Mouse (Mus musculus) forebrain, embryonic 14.5 days (tissue): Measurements from ENCODE around the gene Mogat1. TPM values are rescaled to one million over a fixed set of nuclear protein-coding genes. Genes with fewer than 3 reads are reported as not detected.
"Not testable (repeated sequence)": the region's sequence is repeated elsewhere in the genome, so short reads cannot be mapped to it uniquely, and the experiment has no call there.

Experiments used
- ATAC-seq: fragments of 200-750 bp; cut with Nextera tagmentation; 2 replicates; pipeline ENCODE4 v1.8.0; 2017; ENCODE audit warnings: mild to moderate bottlenecking, moderate library complexity
- DNase-seq: peaks from one replicate; pipeline ENCODE4 v3.0.0-alpha.2; 2015; ENCODE audit warnings: low spot score
- H3K27ac ChIP-seq: fragments of 300-500 bp; sonication (generic); 2 replicates; pipeline ENCODE4 v1.5.1; 2014; ENCODE audit warnings: low read depth, mild to moderate bottlenecking, control low read depth, low read length, moderate library complexity
- H3K27me3 ChIP-seq: fragments of 300-500 bp; sonication (generic); replicated peaks from 2 replicates; pipeline ENCODE4 v1.6.1; 2014; ENCODE audit warnings: low read length, control low read depth, mixed read lengths; ENCODE audit not compliant: control insufficient read depth, insufficient read depth
- H3K36me3 ChIP-seq: fragments of 300-500 bp; sonication (generic); 2 replicates; pipeline ENCODE4 v1.6.1; 2014; ENCODE audit warnings: low read length, control low read depth; ENCODE audit not compliant: control insufficient read depth, insufficient read depth
- H3K4me1 ChIP-seq: fragments of 300-500 bp; sonication (generic); 2 replicates; pipeline ENCODE4 v1.6.1; 2014; ENCODE audit warnings: antibody characterized with exemption, low read length, control low read depth; ENCODE audit not compliant: control insufficient read depth, insufficient read depth
- H3K4me2 ChIP-seq: fragments of 300-500 bp; sonication (generic); 2 replicates; pipeline ENCODE4 v1.6.1; 2014; ENCODE audit warnings: mild to moderate bottlenecking, control low read depth, low read length
- H3K4me3 ChIP-seq: fragments of 300-500 bp; sonication (generic); 2 replicates; pipeline ENCODE4 v1.5.1; 2014; ENCODE audit warnings: low read depth, low read length, control low read depth
- H3K9ac ChIP-seq: fragments of 300-500 bp; sonication (generic); 2 replicates; pipeline ENCODE4 v1.6.1; 2014; ENCODE audit warnings: mild to moderate bottlenecking, low read length, control low read depth, moderate library complexity
- H3K9me3 ChIP-seq: fragments of 300-500 bp; sonication (generic); replicated peaks from 2 replicates; pipeline ENCODE4 v1.6.1; 2016; ENCODE audit warnings: low read length, control low read depth, mixed read lengths; ENCODE audit not compliant: control insufficient read depth
- WGBS: fragments of 180-500 bp; shearing (Covaris S2); extraction: QIAGEN DNeasy Blood & Tissue Kit; methylation state at CpG from one replicate; pipeline ENCODE4 v1.1.7; 2014; 5-methylcytosine and 5-hydroxymethylcytosine counted together
- polyA plus RNA-seq: library from polyadenylated mRNA; unstranded; fragments of >200 nt; fragmentation: Nextera tagmentation; extraction: Ambion mirVana; gene quantifications from 2 replicates; pipeline ENCODE4 v1.2.1, GENCODE M21; 2014

Mogat1 gene
- polyA plus RNA-seq = not detected in 2 replicates

DNA sequence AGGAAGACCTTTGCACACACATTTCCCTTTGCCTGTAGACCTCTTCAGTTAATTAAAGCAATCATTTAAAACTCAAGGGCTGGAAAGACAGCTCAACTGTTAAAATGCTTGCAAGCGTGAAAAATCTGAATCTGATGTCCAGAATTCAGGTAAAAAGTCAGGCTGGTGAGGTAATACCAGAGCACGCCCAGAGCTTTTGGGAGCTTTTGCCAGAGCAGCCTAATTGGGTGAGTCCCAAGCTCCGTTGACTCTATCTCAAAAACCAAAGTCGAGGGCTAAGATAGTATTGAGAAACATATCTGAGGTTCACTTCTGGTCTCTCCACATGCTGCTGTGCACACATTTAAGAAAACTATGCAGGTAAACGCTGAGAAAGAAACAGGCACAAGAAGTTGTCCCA, at the start of gene Mogat1:
TSS of gene Mogat1 (plus strand) at position 130 of the 400 bp plus-strand sequence.
- H3K9me3 ChIP-seq = no peaks in the 10 kb centered on the region
- no peak for DNase-seq
- peak within 1 kb of the TSS; percentile 54 for H3K4me2 ChIP-seq
- H3K36me3 ChIP-seq = no peaks in the 10 kb centered on the region
- H3K27ac ChIP-seq = no peak within 1 kb of the TSS
- peak within 1 kb of the TSS; percentile 22 for H3K4me3 ChIP-seq
- ATAC-seq = no peak
- peak within 1 kb of the TSS; percentile 54 for H3K9ac ChIP-seq
- WGBS = 50% methylated on average over 5 of the region's 5 CpGs
- H3K4me1 ChIP-seq = no peaks in the 10 kb centered on the region
- no peaks in the 10 kb centered on the region for H3K27me3 ChIP-seq

DNA sequence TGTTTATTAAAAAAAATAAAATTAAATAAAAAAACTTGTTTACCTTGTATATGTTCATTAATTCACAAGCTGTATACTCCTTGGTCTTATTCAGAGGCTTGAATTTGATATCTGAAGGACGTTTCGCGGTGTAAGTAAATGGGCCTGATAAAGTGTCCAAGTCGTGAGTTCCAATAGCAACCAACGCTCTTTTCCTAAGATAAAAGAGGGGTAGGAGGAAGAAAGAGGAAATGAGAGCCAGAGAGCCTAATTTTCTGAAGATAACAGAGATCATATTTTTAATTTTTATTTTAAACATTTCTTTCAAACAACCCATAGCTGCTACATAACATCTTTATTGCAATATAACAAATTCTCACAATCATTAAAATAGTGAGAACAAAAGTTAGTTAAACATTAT, 38.4 kb upstream of the Mogat1 start:
- Histone ChIP-seq H3K4me3 (no peak overlapping the region), H3K27ac (no peak overlapping the region), H3K4me2 (no peak overlapping the region), H3K9ac (no peak overlapping the region), H3K9me3 (no peaks in the 10 kb centered on the region), H3K4me1 (no peaks in the 10 kb centered on the region), H3K27me3 (no peaks in the 10 kb centered on the region), H3K36me3 (peaks cover 68% of the 10 kb centered on the region)
- no peak for ATAC-seq
- 95% methylated on average over 5 of the region's 5 CpGs for WGBS
- no peak for DNase-seq

DNA sequence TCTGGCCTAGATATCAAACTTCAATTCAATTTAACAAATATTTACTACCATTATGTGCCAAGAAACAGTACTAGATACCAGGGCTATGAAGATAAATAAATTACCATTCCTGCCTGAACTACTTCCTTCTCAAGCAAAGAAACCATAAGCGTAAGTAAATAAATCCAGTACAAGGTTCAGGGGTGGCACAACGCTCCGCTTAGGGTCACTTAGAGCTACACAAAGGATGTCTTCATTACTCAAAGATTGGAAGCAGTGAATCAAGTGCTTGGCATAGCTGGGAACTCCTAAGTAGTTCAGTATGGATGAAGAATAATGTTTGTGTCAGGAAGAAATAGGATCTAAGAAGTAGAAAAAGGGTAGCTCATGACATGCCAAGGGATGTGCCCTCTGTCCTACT, 27.4 kb upstream of the Mogat1 start:
- ATAC-seq (no peak), DNase-seq (no peak)
- H3K4me1 ChIP-seq = peaks cover 5% of the 10 kb centered on the region
- H3K27ac ChIP-seq = no peak overlapping the region
- H3K36me3 ChIP-seq = peaks cover 19% of the 10 kb centered on the region
- no peaks in the 10 kb centered on the region for H3K9me3 ChIP-seq
- no peak overlapping the region for H3K4me2 ChIP-seq
- no peaks in the 10 kb centered on the region for H3K27me3 ChIP-seq
- H3K9ac ChIP-seq = no peak overlapping the region
- WGBS = 97% methylated on average over 3 of the region's 3 CpGs
- H3K4me3 ChIP-seq = no peak overlapping the region

DNA sequence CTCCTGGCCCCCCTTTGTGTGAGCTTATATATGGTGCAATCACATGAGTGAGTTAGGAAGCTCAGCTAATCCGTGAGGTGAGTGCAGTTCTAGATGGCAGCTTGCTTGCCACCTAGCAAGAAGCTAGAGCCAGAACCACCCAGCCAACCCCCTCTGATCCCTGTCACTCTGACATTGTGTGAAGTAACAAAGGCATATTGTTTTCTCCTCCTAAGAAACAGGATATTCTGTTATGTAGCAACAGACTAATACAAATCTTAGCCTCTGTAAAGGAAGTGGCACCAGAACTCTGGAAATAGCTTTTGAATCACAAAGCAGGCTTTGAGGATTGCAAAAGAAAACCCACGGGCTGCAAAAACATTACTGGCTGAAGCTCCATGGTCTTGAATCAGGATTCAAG, 26.4 kb upstream of the Mogat1 start:
- peaks cover 5% of the 10 kb centered on the region for H3K4me1 ChIP-seq
- no peak overlapping the region for H3K4me3 ChIP-seq
- DNase-seq (no peak), ATAC-seq (no peak)
- no peaks in the 10 kb centered on the region for H3K9me3 ChIP-seq
- no peak overlapping the region for H3K4me2 ChIP-seq
- no peaks in the 10 kb centered on the region for H3K27me3 ChIP-seq
- H3K27ac ChIP-seq = no peak overlapping the region
- H3K36me3 ChIP-seq = peaks cover 12% of the 10 kb centered on the region
- 35% methylated on average over 2 of the region's 2 CpGs for WGBS
- H3K9ac ChIP-seq = no peak overlapping the region; the same call in 1 of the 2 replicates

DNA sequence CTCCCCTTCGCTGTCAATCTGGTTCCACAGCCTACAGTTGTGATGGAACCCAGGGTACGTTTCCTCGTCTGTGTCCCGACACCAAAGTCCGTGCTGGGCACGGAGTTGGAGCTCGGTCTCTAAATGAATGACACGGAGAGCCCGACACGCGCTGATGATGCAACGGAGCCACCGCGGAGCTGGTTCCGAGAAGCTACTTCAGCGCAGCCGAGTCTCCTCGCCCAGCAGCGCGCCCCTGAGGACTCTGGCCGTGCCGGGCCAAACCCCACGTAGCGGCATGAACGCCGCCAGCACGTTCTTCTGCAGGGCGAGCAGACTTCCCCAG, 22.4 kb upstream of the Mogat1 start:
- Histone ChIP-seq H3K9ac (peak overlapping the region; percentile 88), H3K4me1 (peaks cover 5% of the 10 kb centered on the region), H3K27ac (no peak overlapping the region), H3K4me2 (peak overlapping the region; percentile 86), H3K9me3 (no peaks in the 10 kb centered on the region), H3K36me3 (no peaks in the 10 kb centered on the region), H3K4me3 (peak overlapping the region; percentile 94), H3K27me3 (no peaks in the 10 kb centered on the region)
- WGBS = 0% methylated on average over 28 of the region's 28 CpGs
- DNase-seq (no peak), ATAC-seq (no peak)

DNA sequence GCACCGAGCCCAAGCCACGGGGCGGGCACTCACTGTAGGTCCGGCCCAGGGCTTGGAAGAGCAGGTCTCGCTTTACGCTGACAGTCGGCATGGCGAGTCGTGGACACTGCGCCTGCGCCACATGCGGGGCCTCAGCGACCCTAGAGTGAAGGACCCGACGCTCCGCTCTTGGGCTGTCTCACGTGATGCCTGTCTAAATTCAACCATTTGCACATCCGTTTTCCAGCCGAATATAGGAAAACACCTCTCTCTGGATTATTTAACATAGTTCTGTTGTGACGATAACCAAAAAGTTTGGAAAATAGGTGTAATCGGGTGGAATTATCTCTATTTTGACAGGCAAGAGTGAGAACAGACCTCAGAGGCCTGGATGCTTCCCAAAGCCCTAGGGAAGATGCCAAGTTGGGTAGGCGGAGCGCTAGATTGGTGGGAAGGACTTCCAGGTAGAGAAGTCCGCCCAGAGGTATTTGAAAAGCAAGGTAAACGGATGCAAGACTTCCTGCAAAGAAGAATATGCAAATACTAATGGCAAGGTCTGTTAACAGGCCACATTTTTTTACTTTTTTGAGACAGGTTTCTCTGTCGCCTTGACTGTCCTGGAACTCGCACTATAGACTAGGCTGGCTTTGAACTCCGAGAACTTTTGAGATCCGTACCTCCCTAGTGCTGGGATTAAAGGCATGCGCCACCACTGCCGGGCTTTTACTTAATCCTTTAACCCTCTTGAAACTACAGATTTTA, 21.9 kb upstream of the Mogat1 start, which contains the start of gene Farsb:
TSS of gene Farsb (minus strand) at position 146 of the 741 bp plus-strand sequence.
- WGBS = 0% methylated on average over 31 of the region's 31 CpGs
- Histone ChIP-seq H3K27ac (0 out of 2 replicates have a peak within 1 kb of the TSS, but pooled peaks have one; percentile 39), H3K4me1 (peaks cover 5% of the 10 kb centered on the region), H3K4me2 (peak within 1 kb of the TSS; percentile 86), H3K4me3 (peak within 1 kb of the TSS; percentile 94), H3K9ac (peak within 1 kb of the TSS; percentile 88), H3K27me3 (no peaks in the 10 kb centered on the region), H3K9me3 (no peaks in the 10 kb centered on the region), H3K36me3 (no peaks in the 10 kb centered on the region)
- peak; percentile 98 for ATAC-seq
- DNase-seq = peak; percentile 96

DNA sequence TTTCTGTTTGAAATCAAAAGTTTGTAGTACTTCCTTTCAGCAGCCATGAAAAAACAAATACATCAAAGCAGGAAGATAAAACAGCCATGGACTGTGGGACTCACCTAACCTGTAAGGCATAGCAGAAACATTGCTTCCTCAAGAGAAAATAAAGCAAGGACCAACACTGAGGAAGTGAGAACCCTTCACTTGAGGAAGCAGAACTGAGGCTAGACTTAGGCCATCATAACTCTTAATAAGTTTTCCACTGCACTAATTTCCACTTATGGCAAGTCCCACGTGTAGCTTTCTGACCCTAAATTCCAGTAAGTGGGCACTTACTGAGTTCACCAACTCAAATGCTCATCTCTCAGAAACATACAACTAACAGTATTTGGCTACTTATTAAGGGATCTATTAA, 20.6 kb upstream of the Mogat1 start:
- no peak for ATAC-seq

DNA sequence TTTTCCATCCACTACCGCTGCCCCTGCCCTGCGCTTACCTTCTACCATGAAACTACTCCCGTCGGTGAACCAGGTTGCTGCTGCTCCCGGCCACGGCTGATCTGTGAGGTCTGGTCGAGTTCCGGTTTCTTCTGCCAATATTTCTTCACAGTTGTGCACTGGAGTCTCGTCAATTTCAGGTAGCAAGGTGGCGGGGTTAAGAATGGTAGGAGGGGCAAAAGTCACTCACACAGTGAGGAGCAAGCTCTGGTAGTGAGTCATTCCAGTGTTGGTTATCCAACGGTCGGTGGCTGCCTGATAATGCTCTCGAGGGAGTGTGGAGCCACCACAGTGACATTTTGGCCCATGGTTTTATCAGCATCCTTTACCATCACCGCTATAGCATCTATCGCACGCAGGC, 9.8 kb upstream of the Mogat1 start:
- 93% methylated on average over 16 of the region's 16 CpGs for WGBS
- H3K9ac ChIP-seq = no peak overlapping the region
- no peak overlapping the region for H3K27ac ChIP-seq
- H3K27me3 ChIP-seq = no peaks in the 10 kb centered on the region
- ATAC-seq = no peak
- DNase-seq = no peak
- no peaks in the 10 kb centered on the region for H3K4me1 ChIP-seq
- H3K36me3 ChIP-seq = no peaks in the 10 kb centered on the region
- H3K4me3 ChIP-seq = no peak overlapping the region
- no peaks in the 10 kb centered on the region for H3K9me3 ChIP-seq
- H3K4me2 ChIP-seq = no peak overlapping the region

More for the DNA sequence above, 20.6 kb upstream of the Mogat1 start:
- no peak overlapping the region for H3K9ac ChIP-seq
- H3K4me2 ChIP-seq = no peak overlapping the region
- no peak for DNase-seq
- WGBS = 62% methylated on average over 1 of the region's 1 CpGs
- no peaks in the 10 kb centered on the region for H3K27me3 ChIP-seq
- H3K4me1 ChIP-seq = peaks cover 5% of the 10 kb centered on the region
- no peak overlapping the region for H3K4me3 ChIP-seq
- no peaks in the 10 kb centered on the region for H3K36me3 ChIP-seq
- no peak overlapping the region for H3K27ac ChIP-seq
- no peaks in the 10 kb centered on the region for H3K9me3 ChIP-seq

DNA sequence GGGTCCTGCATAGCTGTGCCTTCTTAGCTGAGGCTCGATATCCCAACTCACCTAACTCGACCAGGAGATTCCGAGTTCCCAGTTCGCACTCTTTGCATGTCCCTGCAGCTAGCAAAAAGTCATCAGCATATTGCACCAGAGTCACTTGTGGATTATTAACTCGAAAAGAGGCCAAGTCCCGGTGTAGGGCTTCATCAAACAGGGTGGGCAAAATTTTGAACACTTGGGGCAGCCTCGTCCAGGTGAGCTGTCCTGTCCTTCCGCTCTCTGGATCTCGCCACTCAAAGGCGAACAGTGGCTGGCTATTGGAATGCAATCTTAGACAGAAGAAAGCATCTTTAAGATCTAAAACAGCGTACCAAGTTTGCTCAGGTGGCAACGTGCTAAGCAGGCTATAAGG, 8.9 kb upstream of the Mogat1 start:
- not testable (repeated sequence) for H3K9ac ChIP-seq, H3K4me1 ChIP-seq, H3K4me3 ChIP-seq, H3K36me3 ChIP-seq, ATAC-seq, H3K9me3 ChIP-seq, DNase-seq, H3K4me2 ChIP-seq, H3K27me3 ChIP-seq, H3K27ac ChIP-seq
- 89% methylated on average over 12 of the region's 12 CpGs for WGBS
